Mouse (Mus musculus): ENCODE data around the gene 4930426L09Rik. TPM values are rescaled to one million over a fixed set of nuclear protein-coding genes. Genes with fewer than 3 reads are reported as not detected.
"Not testable (repeated sequence)": the region's sequence is repeated elsewhere in the genome, so short reads cannot be mapped to it uniquely, and the experiment has no call there.

4930426L09Rik gene
- polyA plus RNA-seq, 1 experiment from 2014 or later = 0.48 TPM

GRCm38 (mm10) chr2:18992512-18993510 lies 5.3 kb upstream of the 4930426L09Rik start:
- Histone ChIP-seq H3K27me3 (replicated peaks; ENCODE audit: control insufficient read depth, insufficient read depth, low read length) (no peaks in the 10 kb centered on the region), H3K9ac (ENCODE audit: low read depth, low read length) (no peak overlapping the region), H3K36me3 (ENCODE audit: control insufficient read depth, insufficient read depth, low read length) (no peaks in the 10 kb centered on the region), H3K9me3 (ENCODE audit: control insufficient read depth, low read length) (peaks cover 3% of the 10 kb centered on the region; the same call in 1 of the 2 replicates), H3K27ac (ENCODE audit: low read depth, low read length) (no peak overlapping the region), H3K4me3 (ENCODE audit: low read depth, low read length) (no peak overlapping the region), H3K4me1 (replicated peaks; ENCODE audit: control insufficient read depth, insufficient read depth, low read length) (peaks cover 29% of the 10 kb centered on the region), H3K4me2 (peak overlapping the region; percentile 20; the same call in 1 of the 2 replicates)
- ATAC-seq (replicated peaks; ENCODE audit: low FRiP score) (peak; percentile 82), DNase-seq (ENCODE audit: low spot score) (no peak)
- WGBS = 37% methylated on average over 7 of the region's 7 CpGs

- peak overlapping the region; percentile 4; the same call in 1 of the 2 replicates for H3K27ac ChIP-seq (ENCODE audit: low read depth, low read length)
- H3K4me1 ChIP-seq (replicated peaks; ENCODE audit: control insufficient read depth, insufficient read depth, low read length) = peaks cover 35% of the 10 kb centered on the region
- peaks cover under 1% of the 10 kb centered on the region; the same call in 1 of the 2 replicates for H3K9me3 ChIP-seq (ENCODE audit: control insufficient read depth, low read length)
- WGBS = under 1% methylated on average over 25 of the region's 25 CpGs
- ATAC-seq (replicated peaks; ENCODE audit: low FRiP score) (no peak), DNase-seq (ENCODE audit: low spot score) (peak; percentile 53)
- no peaks in the 10 kb centered on the region for H3K27me3 ChIP-seq (replicated peaks; ENCODE audit: control insufficient read depth, insufficient read depth, low read length)
- H3K4me2 ChIP-seq = peak overlapping the region; percentile 94
- no peaks in the 10 kb centered on the region for H3K36me3 ChIP-seq (ENCODE audit: control insufficient read depth, insufficient read depth, low read length)
- H3K4me3 ChIP-seq (ENCODE audit: low read depth, low read length) = peak overlapping the region; percentile 86
- H3K9ac ChIP-seq (ENCODE audit: low read depth, low read length) = peak overlapping the region; percentile 72
These were observed 1.5 kb upstream of the 4930426L09Rik start for GRCm38 (mm10) chr2:18996451-18997211.

GRCm38 (mm10) chr2:18997387-18997971 lies 664 bp upstream of the 4930426L09Rik start:
- under 1% methylated on average over 46 of the region's 46 CpGs for WGBS
- H3K4me3 ChIP-seq (ENCODE audit: low read depth, low read length) = peak overlapping the region; percentile 86
- H3K9ac ChIP-seq (ENCODE audit: low read depth, low read length) = peak overlapping the region; percentile 72
- no peaks in the 10 kb centered on the region for H3K9me3 ChIP-seq (ENCODE audit: control insufficient read depth, low read length)
- peaks cover 31% of the 10 kb centered on the region for H3K4me1 ChIP-seq (replicated peaks; ENCODE audit: control insufficient read depth, insufficient read depth, low read length)
- no peaks in the 10 kb centered on the region for H3K27me3 ChIP-seq (replicated peaks; ENCODE audit: control insufficient read depth, insufficient read depth, low read length)
- H3K36me3 ChIP-seq (ENCODE audit: control insufficient read depth, insufficient read depth, low read length) = no peaks in the 10 kb centered on the region
- DNase-seq (ENCODE audit: low spot score) = no peak
- H3K4me2 ChIP-seq = peak overlapping the region; percentile 94
- peak; percentile 66 for ATAC-seq (replicated peaks; ENCODE audit: low FRiP score)
- H3K27ac ChIP-seq (ENCODE audit: low read depth, low read length) = peak overlapping the region; percentile 96

- no peak for DNase-seq (ENCODE audit: low spot score)
- WGBS = 64% methylated on average over 2 of the region's 2 CpGs
- Histone ChIP-seq H3K9ac (ENCODE audit: low read depth, low read length) (no peak overlapping the region; the same call in 1 of the 2 replicates), H3K9me3 (ENCODE audit: control insufficient read depth, low read length) (no peaks in the 10 kb centered on the region), H3K36me3 (ENCODE audit: control insufficient read depth, insufficient read depth, low read length) (no peaks in the 10 kb centered on the region), H3K4me1 (replicated peaks; ENCODE audit: control insufficient read depth, insufficient read depth, low read length) (peaks cover 16% of the 10 kb centered on the region), H3K27ac (ENCODE audit: low read depth, low read length) (no peak overlapping the region), H3K4me2 (peak overlapping the region; percentile 94; the same call in 1 of the 2 replicates), H3K27me3 (replicated peaks; ENCODE audit: control insufficient read depth, insufficient read depth, low read length) (no peaks in the 10 kb centered on the region), H3K4me3 (ENCODE audit: low read depth, low read length) (no peak overlapping the region)
- no peak for ATAC-seq (replicated peaks; ENCODE audit: low FRiP score)
These were observed 1.3 kb downstream of the 4930426L09Rik start for GRCm38 (mm10) chr2:18999395-18999794.

- Histone ChIP-seq H3K4me2 (peak overlapping the region; percentile 33), H3K36me3 (ENCODE audit: control insufficient read depth, insufficient read depth, low read length) (no peaks in the 10 kb centered on the region), H3K9ac (ENCODE audit: low read depth, low read length) (no peak overlapping the region; the same call in 1 of the 2 replicates), H3K4me3 (ENCODE audit: low read depth, low read length) (no peak overlapping the region), H3K9me3 (ENCODE audit: control insufficient read depth, low read length) (no peaks in the 10 kb centered on the region), H3K27me3 (replicated peaks; ENCODE audit: control insufficient read depth, insufficient read depth, low read length) (no peaks in the 10 kb centered on the region), H3K4me1 (replicated peaks; ENCODE audit: control insufficient read depth, insufficient read depth, low read length) (peaks cover under 1% of the 10 kb centered on the region; the same call in 1 of the 2 replicates), H3K27ac (ENCODE audit: low read depth, low read length) (no peak overlapping the region; the same call in 1 of the 2 replicates)
- WGBS = 52% methylated on average over 10 of the region's 10 CpGs
- DNase-seq (ENCODE audit: low spot score) (no peak), ATAC-seq (replicated peaks; ENCODE audit: low FRiP score) (0 out of 2 replicates have a peak, but pooled peaks have one; percentile 20)
These were observed 6.7 kb downstream of the 4930426L09Rik start for GRCm38 (mm10) chr2:19004801-19005200.

GRCm38 (mm10) chr2:19006124-19006523 lies 8.0 kb downstream of the 4930426L09Rik start:
- Histone ChIP-seq H3K27ac (ENCODE audit: low read depth, low read length) (no peak overlapping the region), H3K9me3 (ENCODE audit: control insufficient read depth, low read length) (no peaks in the 10 kb centered on the region), H3K9ac (ENCODE audit: low read depth, low read length) (no peak overlapping the region), H3K4me1 (replicated peaks; ENCODE audit: control insufficient read depth, insufficient read depth, low read length) (peaks cover 6% of the 10 kb centered on the region), H3K27me3 (replicated peaks; ENCODE audit: control insufficient read depth, insufficient read depth, low read length) (no peaks in the 10 kb centered on the region), H3K36me3 (ENCODE audit: control insufficient read depth, insufficient read depth, low read length) (no peaks in the 10 kb centered on the region), H3K4me3 (ENCODE audit: low read depth, low read length) (no peak overlapping the region), H3K4me2 (no peak overlapping the region)
- ATAC-seq (replicated peaks; ENCODE audit: low FRiP score) (no peak), DNase-seq (ENCODE audit: low spot score) (no peak)
- 81% methylated on average over 7 of the region's 7 CpGs for WGBS

- no peak overlapping the region for H3K4me2 ChIP-seq
- H3K36me3 ChIP-seq (ENCODE audit: control insufficient read depth, insufficient read depth, low read length) = no peaks in the 10 kb centered on the region
- no peak overlapping the region for H3K27ac ChIP-seq (ENCODE audit: low read depth, low read length)
- no peak overlapping the region for H3K4me3 ChIP-seq (ENCODE audit: low read depth, low read length)
- no peak overlapping the region for H3K9ac ChIP-seq (ENCODE audit: low read depth, low read length)
- H3K4me1 ChIP-seq (replicated peaks; ENCODE audit: control insufficient read depth, insufficient read depth, low read length) = peaks cover 11% of the 10 kb centered on the region
- no peaks in the 10 kb centered on the region for H3K9me3 ChIP-seq (ENCODE audit: control insufficient read depth, low read length)
- ATAC-seq (replicated peaks; ENCODE audit: low FRiP score) (no peak), DNase-seq (ENCODE audit: low spot score) (no peak)
- WGBS = 70% methylated on average over 4 of the region's 4 CpGs
- no peaks in the 10 kb centered on the region for H3K27me3 ChIP-seq (replicated peaks; ENCODE audit: control insufficient read depth, insufficient read depth, low read length)
These were observed 9.4 kb downstream of the 4930426L09Rik start for GRCm38 (mm10) chr2:19007580-19007979.

GRCm38 (mm10) chr2:19010541-19010940 lies 12.4 kb downstream of the 4930426L09Rik start:
- DNase-seq (ENCODE audit: low spot score); H3K27ac ChIP-seq (ENCODE audit: low read depth, low read length); H3K9me3 ChIP-seq (ENCODE audit: control insufficient read depth, low read length); ATAC-seq (replicated peaks; ENCODE audit: low FRiP score); H3K9ac ChIP-seq (ENCODE audit: low read depth, low read length); H3K36me3 ChIP-seq (ENCODE audit: control insufficient read depth, insufficient read depth, low read length); H3K4me3 ChIP-seq (ENCODE audit: low read depth, low read length); H3K4me2 ChIP-seq; H3K27me3 ChIP-seq (replicated peaks; ENCODE audit: control insufficient read depth, insufficient read depth, low read length): not testable (repeated sequence)
- peaks cover 11% of the 10 kb centered on the region for H3K4me1 ChIP-seq (replicated peaks; ENCODE audit: control insufficient read depth, insufficient read depth, low read length)
- WGBS = 64% methylated on average over 1 of the region's 1 CpGs
